Mouse (Mus musculus): ENCODE results near the gene Drg1.
"Not testable (repeated sequence)": the region's sequence is repeated elsewhere in the genome, so short reads cannot be mapped to it uniquely, and the experiment has no call there.

Drg1 gene

DNA sequence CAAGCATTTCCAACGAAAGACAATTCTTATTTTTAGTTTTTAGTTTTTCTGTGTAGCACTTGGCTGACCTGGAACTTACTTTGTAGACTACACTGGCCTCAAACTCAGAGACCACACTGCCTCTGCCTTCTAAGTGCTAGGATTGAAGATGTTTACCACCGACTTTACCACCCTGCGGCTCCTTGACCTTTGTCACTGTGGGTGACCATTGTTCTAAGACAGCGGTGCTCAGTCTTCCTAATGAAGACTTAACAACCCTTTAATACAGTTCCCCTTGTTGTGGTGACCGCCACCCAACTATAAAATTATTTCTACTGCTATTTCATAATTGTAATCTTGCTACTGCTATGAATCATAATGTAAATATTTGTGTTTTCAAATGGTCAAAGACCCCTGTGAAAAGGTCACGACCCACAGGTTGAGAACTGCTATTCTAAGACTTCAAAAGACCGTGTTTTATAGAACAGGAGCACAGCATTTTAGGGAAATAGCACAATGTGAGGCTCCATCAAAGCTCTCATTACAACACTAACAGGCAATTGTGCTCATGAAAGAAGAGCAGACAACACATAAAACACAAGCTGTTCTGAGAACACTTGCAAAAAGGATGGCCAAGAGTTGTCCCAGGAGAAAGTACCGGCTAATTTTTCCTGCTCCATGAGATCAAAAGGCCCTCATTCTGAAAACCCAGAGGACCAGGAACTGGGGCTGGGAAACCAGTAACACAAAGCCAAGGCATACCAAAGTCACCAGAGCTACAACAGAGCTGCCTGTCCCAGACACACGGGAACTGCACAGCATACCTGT is 120.7 kb downstream of the Drg1 start:
- not testable (repeated sequence) for DNase-seq (ENCODE audit: extremely low read depth, insufficient read length, low spot score)

DNA sequence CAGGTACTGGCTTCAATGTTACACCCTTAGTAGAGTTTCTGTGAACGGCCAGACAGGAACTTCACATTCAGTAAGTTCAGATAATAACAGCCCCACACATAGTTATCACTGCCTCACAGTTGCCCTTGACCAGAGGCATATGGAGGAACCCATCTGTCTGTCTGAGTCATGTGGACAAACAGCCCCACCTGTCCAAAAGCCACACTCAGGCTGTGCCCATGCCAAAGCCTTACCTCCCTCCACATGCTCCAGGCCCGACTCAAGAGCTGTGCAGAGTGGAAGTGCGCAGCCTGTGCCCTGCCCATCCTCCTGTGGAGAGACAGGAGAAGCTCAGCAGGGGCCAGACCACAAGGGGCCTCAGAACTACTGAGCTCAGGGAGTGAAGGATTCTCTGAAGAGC is 122.2 kb downstream of the Drg1 start:
- not testable (repeated sequence) for DNase-seq (ENCODE audit: extremely low read depth, insufficient read length, low spot score)

DNA sequence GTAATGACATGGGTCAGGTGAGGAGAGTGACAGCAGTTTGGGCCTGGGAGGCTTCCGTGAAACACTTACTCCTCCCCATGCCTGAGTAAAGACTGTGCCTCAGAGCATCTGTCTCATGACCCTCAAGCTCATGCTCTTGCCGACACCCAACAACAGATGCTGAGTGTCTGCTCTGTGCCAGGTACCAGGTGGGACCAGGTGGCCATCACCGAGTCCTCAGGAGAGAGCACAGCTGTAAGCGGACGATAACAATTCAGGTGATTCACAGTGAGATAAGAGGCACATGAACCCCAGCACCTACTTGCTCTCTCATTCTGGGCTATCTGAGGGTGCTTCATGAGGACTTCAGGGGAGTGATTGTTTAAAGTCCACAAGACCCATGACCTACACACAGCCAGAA is 123.8 kb downstream of the Drg1 start:
- not testable (repeated sequence) for DNase-seq (ENCODE audit: extremely low read depth, insufficient read length, low spot score)

DNA sequence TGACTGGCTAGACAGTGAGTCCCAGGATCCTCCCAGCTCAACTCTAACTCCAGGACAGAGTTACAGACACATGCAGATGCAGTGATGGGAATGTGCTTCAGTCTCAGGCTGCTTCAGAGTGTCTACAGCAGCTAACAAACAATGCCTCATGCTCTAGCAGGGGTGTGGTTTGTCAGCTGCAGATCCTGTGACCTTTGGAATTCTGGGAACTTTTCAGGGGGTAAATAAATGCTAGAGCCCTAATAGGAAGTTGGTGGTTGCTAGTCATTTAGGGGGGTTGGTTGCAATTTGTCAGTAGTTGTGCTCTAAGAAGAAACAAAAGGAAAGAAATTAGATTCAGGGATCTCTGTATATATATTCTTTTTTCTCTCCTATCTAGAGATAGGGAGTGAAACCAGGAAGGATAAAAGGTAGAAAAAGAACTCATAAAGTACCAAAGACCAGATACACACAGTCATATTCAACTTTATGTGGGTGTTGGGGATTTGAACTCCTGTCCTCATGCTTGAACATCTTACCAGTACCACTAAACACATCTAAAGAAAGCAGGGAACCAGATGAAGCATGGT is 125.2 kb downstream of the Drg1 start:
- DNase-seq (ENCODE audit: extremely low read depth, insufficient read length, low spot score) = not testable (repeated sequence)

DNA sequence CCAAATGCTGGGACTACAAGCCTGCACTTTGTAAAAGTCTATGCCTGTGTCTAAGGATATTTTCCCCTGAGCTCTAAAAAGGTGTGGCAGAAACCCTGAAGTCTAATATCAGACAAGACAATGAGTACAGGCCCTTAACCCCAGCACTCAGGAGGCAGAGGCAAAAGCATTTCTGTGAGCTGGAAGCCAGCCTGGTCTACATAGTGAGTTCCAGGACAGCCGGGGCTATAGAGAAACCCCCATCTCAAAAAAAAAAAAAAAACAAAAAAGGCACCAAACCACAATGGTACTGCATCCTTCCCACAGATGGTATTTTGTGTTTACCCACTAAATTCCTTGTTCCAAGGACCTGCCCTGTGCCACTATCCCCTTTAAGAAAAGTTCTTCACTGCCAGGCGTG is 127.9 kb downstream of the Drg1 start:
- DNase-seq (ENCODE audit: extremely low read depth, insufficient read length, low spot score) = not testable (repeated sequence)

All from 3134 (cell line).